Mouse (Mus musculus) liver, adult 2 months (tissue): ENCODE measurements at regions not wholly inside any gene's neighbourhood (a gene's known extent, or its start where the extent isn't known, plus 50 kb on each side); places are given as distances from the start of the nearest gene placed in this dataset.

Experiments
- CTCF ChIP-seq: fragments of 200-500 bp; IDR thresholded peaks from 2 replicates; pipeline ENCODE4 v1.5.1; 2011; ENCODE audit warnings: low read depth, low read length, control low read depth
- POLR2A ChIP-seq: fragments of 200-500 bp; IDR thresholded peaks from 2 replicates; pipeline ENCODE4 v1.6.1; 2011; ENCODE audit warnings: low read length, control low read depth; ENCODE audit not compliant: insufficient read depth; ENCODE audit errors: extremely low read depth

DNA sequence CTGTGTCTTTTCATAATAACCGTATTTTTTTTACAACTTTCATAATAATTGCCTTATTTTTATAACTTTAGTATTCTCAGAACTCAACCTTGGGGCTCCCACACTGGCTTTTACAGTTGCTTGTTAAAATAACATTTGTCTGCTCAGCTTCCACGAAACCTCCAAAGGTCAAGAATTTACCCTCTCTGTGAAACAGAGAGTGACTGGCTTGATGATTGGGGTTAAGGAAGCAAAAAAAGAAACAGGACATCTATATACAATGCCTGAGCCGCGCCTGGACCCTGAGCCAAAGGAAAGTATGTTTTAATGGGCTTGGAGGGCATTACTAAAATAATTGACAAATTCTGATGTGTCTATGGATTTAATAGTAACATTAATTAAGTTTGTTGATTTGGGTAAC lies 160.0 kb upstream of the Noct start:
- TF ChIP-seq CTCF (no peak), POLR2A (no peak)
